Mouse (Mus musculus): ENCODE measurements at regions not wholly inside any gene's neighbourhood (a gene's known extent, or its start where the extent isn't known, plus 50 kb on each side); places are given as distances from the start of the nearest gene placed in this dataset.

- DNase-seq, result no peak
These were observed 577.5 kb upstream of the Mki67 start for GRCm38 (mm10) chr7:136293536-136294145.

GRCm38 (mm10) chr7:136294445-136294844, 578.3 kb upstream of the Mki67 start:
- peak; percentile 53 for DNase-seq

GRCm38 (mm10) chr7:136297901-136298513, 581.8 kb upstream of the Mki67 start:
- DNase-seq, result no peak

GRCm38 (mm10) chr7:136306137-136306536, 588.3 kb upstream of the Mgmt start:
- DNase-seq, result no peak

GRCm38 (mm10) chr7:136308765-136309164, 585.6 kb upstream of the Mgmt start:
- no peak for DNase-seq

GRCm38 (mm10) chr7:136327281-136327680, 567.1 kb upstream of the Mgmt start:
- DNase-seq, result no peak

GRCm38 (mm10) chr7:136330431-136330830, 564.0 kb upstream of the Mgmt start:
- DNase-seq, result no peak

GRCm38 (mm10) chr7:136332805-136333204, 561.6 kb upstream of the Mgmt start:
- DNase-seq, result no peak

- DNase-seq, result no peak
These were observed 552.7 kb upstream of the Mgmt start for GRCm38 (mm10) chr7:136341599-136342210.

GRCm38 (mm10) chr7:136342211-136342799, 552.1 kb upstream of the Mgmt start:
- peak; percentile 52 for DNase-seq

- peak; percentile 89 for DNase-seq
These were observed 551.6 kb upstream of the Mgmt start for GRCm38 (mm10) chr7:136342822-136343221.

GRCm38 (mm10) chr7:136343494-136343893, 550.9 kb upstream of the Mgmt start:
- no peak for DNase-seq

GRCm38 (mm10) chr7:136345051-136345450, 549.4 kb upstream of the Mgmt start:
- no peak for DNase-seq

- DNase-seq, result no peak
These were observed 547.9 kb upstream of the Mgmt start for GRCm38 (mm10) chr7:136346531-136346930.

- DNase-seq, result no peak
These were observed 546.1 kb upstream of the Mgmt start for GRCm38 (mm10) chr7:136348309-136348708.

GRCm38 (mm10) chr7:136349651-136350050, 544.8 kb upstream of the Mgmt start:
- peak; percentile 34 for DNase-seq

GRCm38 (mm10) chr7:136357011-136357410, 537.4 kb upstream of the Mgmt start:
- peak; percentile 70 for DNase-seq

- no peak for DNase-seq
These were observed 528.8 kb upstream of the Mgmt start for GRCm38 (mm10) chr7:136365318-136366211.

- no peak for DNase-seq
These were observed 517.2 kb upstream of the Mgmt start for GRCm38 (mm10) chr7:136377259-136377658.

- DNase-seq, result no peak
These were observed 516.7 kb upstream of the Mgmt start for GRCm38 (mm10) chr7:136377742-136378141.

GRCm38 (mm10) chr7:136378321-136378720, 516.1 kb upstream of the Mgmt start:
- no peak for DNase-seq

- DNase-seq, result no peak
These were observed 515.1 kb upstream of the Mgmt start for GRCm38 (mm10) chr7:136379319-136379718.

GRCm38 (mm10) chr7:136379741-136380140, 514.7 kb upstream of the Mgmt start:
- DNase-seq, result no peak

Data from retina, postnatal 1 day (tissue).